16 mouse cellular contexts compared by ENCODE assay signal in the genomic region with DNA sequence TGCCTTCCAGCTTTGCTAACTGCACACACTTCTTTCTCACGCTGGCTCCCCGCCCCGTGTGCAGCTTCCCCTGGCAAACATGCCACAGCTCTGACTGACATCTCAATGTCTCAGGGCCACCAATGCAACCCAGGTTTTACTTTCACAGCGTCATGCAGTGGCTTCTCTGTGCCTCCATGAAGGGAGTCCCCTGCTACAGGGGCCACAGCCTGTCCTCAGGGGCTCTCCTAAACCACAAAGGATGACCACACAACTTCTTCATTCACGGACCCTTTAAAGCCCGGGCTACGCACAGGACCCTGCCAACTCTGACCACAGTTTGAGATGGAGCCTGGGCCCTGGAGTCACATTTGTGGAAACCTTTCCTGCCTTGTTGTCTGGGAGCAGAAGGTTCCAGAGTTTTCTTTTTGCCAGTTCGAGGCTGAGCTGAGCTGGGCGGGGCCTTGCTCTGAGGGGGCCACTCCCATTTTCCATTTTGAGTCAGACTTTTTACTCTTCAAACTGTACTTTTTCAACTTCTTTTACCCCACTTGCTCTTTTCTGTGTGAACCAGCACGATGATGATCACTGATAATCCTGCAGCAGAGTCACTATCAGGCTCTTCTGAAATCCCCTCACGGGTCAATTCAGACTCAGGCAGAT.
A peak's percentile ranks its signal among the peaks of the same experiment; 100 is the strongest.
DNase-seq lines count a peak whose midpoint lies in the region; ATAC-seq and TF ChIP-seq lines count a peak whose summit lies in the region.
"Had no signal": no experiment of that assay in that cellular context is flagged by ENCODE, and none has a peak within 500 bp of the region (broad histone marks: within the 10 kb centered on the region; RNA-seq: fewer than 3 reads in every experiment).

No protein-coding gene starts in this region.

- 76% methylated on average over 11 of the region's 11 CpGs for WGBS in heart, adult 2 months
- WGBS in heart, embryonic 12.5 days = 80% methylated on average over 11 of the region's 11 CpGs
- WGBS in spleen, adult 2 months = 42% methylated on average over 11 of the region's 11 CpGs
- WGBS in intestine, embryonic 15.5 days = 75% methylated on average over 11 of the region's 11 CpGs
- WGBS in stomach, postnatal 0 days = 66% methylated on average over 11 of the region's 11 CpGs

- peaks cover 2% of the 10 kb centered on the region; the same call in 1 of the 2 replicates for H3K4me1 ChIP-seq in heart, adult 2 months (ENCODE audit: control insufficient read depth, insufficient read depth, low read length)
- no peaks in the 10 kb centered on the region for H3K4me1 ChIP-seq in heart, embryonic 12.5 days (replicated peaks)
- H3K4me1 ChIP-seq in spleen, adult 2 months (ENCODE audit: control insufficient read depth, insufficient read depth, insufficient read length) = peaks cover 12% of the 10 kb centered on the region; the same call in 1 of the 2 replicates
- peaks cover 11% of the 10 kb centered on the region; the same call in 1 of the 2 replicates for H3K4me1 ChIP-seq in intestine, embryonic 15.5 days (replicated peaks)
- H3K4me1 ChIP-seq in stomach, postnatal 0 days (replicated peaks; ENCODE audit: control insufficient read depth, insufficient read depth) = no peaks in the 10 kb centered on the region
- H3K4me1 ChIP-seq: heart, embryonic 13.5 days had no signal

- H3K27me3 ChIP-seq in heart, adult 2 months (ENCODE audit: control insufficient read depth, insufficient read depth, low read length) = no peaks in the 10 kb centered on the region
- 0 out of 2 replicates have a peak, but pooled peaks cover 6% of the 10 kb centered on the region for H3K27me3 ChIP-seq in heart, embryonic 12.5 days (replicated peaks)
- no peaks in the 10 kb centered on the region for H3K27me3 ChIP-seq in spleen, adult 2 months (ENCODE audit: control insufficient read depth, insufficient read depth, low read length)
- no peaks in the 10 kb centered on the region for H3K27me3 ChIP-seq in intestine, embryonic 15.5 days (replicated peaks)
- H3K27me3 ChIP-seq in stomach, postnatal 0 days (ENCODE audit: control insufficient read depth, insufficient read depth, low read length) = no peaks in the 10 kb centered on the region
- H3K27me3 ChIP-seq: embryonic facial prominence, embryonic 13.5 days; heart, embryonic 13.5 days; neural tube, embryonic 13.5 days had no signal

- no peak for ATAC-seq in heart, embryonic 12.5 days (ENCODE audit: insufficient number of reproducible peaks, low FRiP score)
- no peak for ATAC-seq in intestine, embryonic 15.5 days
- ATAC-seq in stomach, postnatal 0 days (ENCODE audit: low FRiP score, low TSS enrichment) = peak; percentile 27; the same call in 1 of the 2 replicates

- no peaks in the 10 kb centered on the region for H3K79me2 ChIP-seq in heart, adult 2 months (replicated peaks; ENCODE audit: control insufficient read depth, insufficient read depth, low read length)

- DNase-seq in heart, adult 2 months = no peak
- DNase-seq in spleen, adult 2 months (ENCODE audit: low read depth in 1 of 2, low spot score in 2 of 2) = no peak
- DNase-seq in spleen, postnatal 10 days (ENCODE audit: low spot score in 2 of 2) = no peak
- DNase-seq in stomach, postnatal 0 days (ENCODE audit: low spot score) = no peak
- DNase-seq in left cerebral cortex, postnatal 36 days (ENCODE audit: low spot score in 2 of 2) = no peak
- no peak for DNase-seq in cerebellum, adult 18-20 months
- DNase-seq: cerebellum, postnatal 10 days; midbrain, embryonic 14.5 days; retina, postnatal 1 day had no signal

- no peak overlapping the region for H3K4me2 ChIP-seq in heart, embryonic 12.5 days
- no peak overlapping the region for H3K4me2 ChIP-seq in intestine, embryonic 15.5 days (replicated peaks)
- no peak overlapping the region for H3K4me2 ChIP-seq in stomach, postnatal 0 days (replicated peaks; ENCODE audit: low read depth)
- H3K4me2 ChIP-seq: embryonic facial prominence, embryonic 13.5 days; heart, embryonic 13.5 days; limb, embryonic 12.5 days; neural tube, embryonic 13.5 days had no signal

- H3K4me3 ChIP-seq in heart, adult 2 months = no peak overlapping the region
- H3K4me3 ChIP-seq in heart, embryonic 12.5 days = no peak overlapping the region
- no peak overlapping the region for H3K4me3 ChIP-seq in spleen, adult 2 months (ENCODE audit: extremely low read depth, insufficient read depth, insufficient read length)
- no peak overlapping the region for H3K4me3 ChIP-seq in intestine, embryonic 15.5 days (replicated peaks)
- no peak overlapping the region for H3K4me3 ChIP-seq in stomach, postnatal 0 days (ENCODE audit: low read depth, low read length)
- H3K4me3 ChIP-seq: embryonic facial prominence, embryonic 13.5 days; heart, embryonic 13.5 days; limb, embryonic 12.5 days; neural tube, embryonic 13.5 days had no signal

- peak overlapping the region; percentile 26; the same call in 1 of the 2 replicates for H3K27ac ChIP-seq in heart, adult 2 months
- H3K27ac ChIP-seq in heart, embryonic 12.5 days (ENCODE audit: poor library complexity, severe bottlenecking) = no peak overlapping the region
- peak overlapping the region; percentile 40 for H3K27ac ChIP-seq in spleen, adult 2 months (ENCODE audit: insufficient read depth, low read length)
- peak overlapping the region; percentile 54; the same call in 1 of the 2 replicates for H3K27ac ChIP-seq in intestine, embryonic 15.5 days
- peak overlapping the region; percentile 56 for H3K27ac ChIP-seq in stomach, postnatal 0 days (replicated peaks)
- H3K27ac ChIP-seq: embryonic facial prominence, embryonic 13.5 days; heart, embryonic 13.5 days; kidney, postnatal 0 days; limb, embryonic 12.5 days; neural tube, embryonic 13.5 days had no signal

- no peak for TF ChIP-seq EP300 in heart, adult 2 months (IDR thresholded peaks at IDR 0.05; ENCODE audit: insufficient read depth, low read depth, low read length)
- TF ChIP-seq EP300 in stomach, postnatal 0 days (optimal IDR thresholded peaks at IDR 0.05) = no peak

- TF ChIP-seq CTCF in heart, adult 2 months (IDR thresholded peaks at IDR 0.05) = no peak
- TF ChIP-seq CTCF in spleen, adult 2 months (IDR thresholded peaks at IDR 0.05; ENCODE audit: extremely low read depth, insufficient read depth, insufficient read length, insufficient replicate concordance) = no peak
- TF ChIP-seq CTCF in stomach, postnatal 0 days (IDR thresholded peaks at IDR 0.05; ENCODE audit: low read depth) = no peak

- no peak for TF ChIP-seq POLR2A in heart, adult 2 months (IDR thresholded peaks at IDR 0.05; ENCODE audit: insufficient read depth, low read depth, low read length)
- TF ChIP-seq POLR2A in spleen, adult 2 months (IDR thresholded peaks at IDR 0.05; ENCODE audit: low read depth, low read length) = no peak

- intact Hi-C loops in heart, adult 2 months (cut with DNase I) = no loop called here
- intact Hi-C loops in left cerebral cortex, postnatal 36 days (cut with DNase I) = no loop called here

- no peak overlapping the region for H3K9ac ChIP-seq in heart, adult 2 months (ENCODE audit: low read depth, low read length)
- H3K9ac ChIP-seq in heart, embryonic 12.5 days = no peak overlapping the region
- no peak overlapping the region for H3K9ac ChIP-seq in intestine, embryonic 15.5 days
- no peak overlapping the region for H3K9ac ChIP-seq in stomach, postnatal 0 days (ENCODE audit: low read length)
- H3K9ac ChIP-seq: embryonic facial prominence, embryonic 13.5 days; heart, embryonic 13.5 days; limb, embryonic 12.5 days; neural tube, embryonic 13.5 days had no signal

- H3K9me3 ChIP-seq in heart, embryonic 12.5 days (replicated peaks) = peaks cover 10% of the 10 kb centered on the region
- H3K9me3 ChIP-seq in intestine, embryonic 15.5 days = no peaks in the 10 kb centered on the region
- H3K9me3 ChIP-seq in stomach, postnatal 0 days (ENCODE audit: control insufficient read depth, low read length) = no peaks in the 10 kb centered on the region

- H3K36me3 ChIP-seq in heart, adult 2 months (ENCODE audit: control insufficient read depth, insufficient read depth, low read length) = no peaks in the 10 kb centered on the region
- H3K36me3 ChIP-seq in heart, embryonic 12.5 days = no peaks in the 10 kb centered on the region
- H3K36me3 ChIP-seq in spleen, adult 2 months (ENCODE audit: control insufficient read depth, insufficient read depth, low read length) = no peaks in the 10 kb centered on the region
- no peaks in the 10 kb centered on the region for H3K36me3 ChIP-seq in intestine, embryonic 15.5 days
- no peaks in the 10 kb centered on the region for H3K36me3 ChIP-seq in stomach, postnatal 0 days (ENCODE audit: control insufficient read depth, insufficient read depth, low read length)
- H3K36me3 ChIP-seq: embryonic facial prominence, embryonic 13.5 days; heart, embryonic 13.5 days; limb, embryonic 12.5 days; neural tube, embryonic 13.5 days had no signal
